Mouse (Mus musculus) stomach, embryonic 16.5 days (tissue): ENCODE measurements around the gene Tmem247. TPM values are rescaled to one million over a fixed set of nuclear protein-coding genes. Genes with fewer than 3 reads are reported as not detected.

Source experiments
- ATAC-seq: fragments of 200-750 bp; cut with Nextera tagmentation; 2 replicates; pipeline ENCODE4 v1.8.0; 2017; ENCODE audit warnings: moderate number of reproducible peaks, moderate TSS enrichment; ENCODE audit not compliant: insufficient read depth, low FRiP score
- H3K27ac ChIP-seq: fragments of 300-500 bp; sonication (generic); 2 replicates; pipeline ENCODE4 v1.5.1; 2014; ENCODE audit warnings: low read length
- H3K27me3 ChIP-seq: fragments of 300-500 bp; sonication (generic); 2 replicates; pipeline ENCODE4 v1.6.1; 2014; ENCODE audit warnings: low read length, control low read depth, mixed read lengths; ENCODE audit not compliant: control insufficient read depth, insufficient read depth
- H3K36me3 ChIP-seq: fragments of 300-500 bp; sonication (generic); 2 replicates; pipeline ENCODE4 v1.6.1; 2014; ENCODE audit warnings: low read length; ENCODE audit not compliant: control insufficient read depth, insufficient read depth
- H3K4me1 ChIP-seq: fragments of 300-500 bp; sonication (generic); 2 replicates; pipeline ENCODE4 v1.6.1; 2014; ENCODE audit warnings: low read length, control low read depth, mixed read lengths; ENCODE audit not compliant: control insufficient read depth, insufficient read depth
- H3K4me2 ChIP-seq: fragments of 300-500 bp; sonication (generic); 2 replicates; pipeline ENCODE4 v1.6.1; 2014; ENCODE audit warnings: low read depth, low read length, mixed read lengths
- H3K4me3 ChIP-seq: fragments of 300-500 bp; sonication (generic); replicated peaks from 2 replicates; pipeline ENCODE4 v1.5.1; 2014; ENCODE audit warnings: mild to moderate bottlenecking, low read length
- H3K9ac ChIP-seq: fragments of 300-500 bp; sonication (generic); 2 replicates; pipeline ENCODE4 v1.6.1; 2014; ENCODE audit warnings: low read length
- H3K9me3 ChIP-seq: fragments of 300-500 bp; sonication (generic); replicated peaks from 2 replicates; pipeline ENCODE4 v1.6.1; 2016; ENCODE audit warnings: low read length, control low read depth; ENCODE audit not compliant: control insufficient read depth
- WGBS: fragments of 180-500 bp; shearing (Covaris S2); extraction: QIAGEN DNeasy Blood & Tissue Kit; methylation state at CpG from one replicate; pipeline ENCODE4 v1.1.7; 2014; 5-methylcytosine and 5-hydroxymethylcytosine counted together
- polyA plus RNA-seq: library from polyadenylated mRNA; unstranded; fragments of >200 nt; fragmentation: Nextera tagmentation; extraction: Ambion mirVana; gene quantifications from 2 replicates; pipeline ENCODE4 v1.2.1, GENCODE M21; 2015

Tmem247 gene
- polyA plus RNA-seq, 1 experiment from 2014 or later: not detected

GRCm38 (mm10) chr17:86964041-86964440 is 46.9 kb downstream of the Tmem247 start:
- peak overlapping the region; percentile 68 for H3K4me2 ChIP-seq
- peaks cover 36% of the 10 kb centered on the region for H3K4me1 ChIP-seq
- H3K27ac ChIP-seq: peak overlapping the region; percentile 89
- H3K27me3 ChIP-seq: no peaks in the 10 kb centered on the region
- H3K9me3 ChIP-seq: no peaks in the 10 kb centered on the region
- 2% methylated on average over 6 of the region's 6 CpGs for WGBS
- H3K9ac ChIP-seq: peak overlapping the region; percentile 97
- ATAC-seq: no peak
- no peaks in the 10 kb centered on the region for H3K36me3 ChIP-seq
- H3K4me3 ChIP-seq: peak overlapping the region; percentile 79

GRCm38 (mm10) chr17:86964502-86964901 is 47.4 kb downstream of the Tmem247 start:
- Histone ChIP-seq H3K4me2 (peak overlapping the region; percentile 68), H3K9me3 (no peaks in the 10 kb centered on the region), H3K27me3 (no peaks in the 10 kb centered on the region), H3K27ac (peak overlapping the region; percentile 89), H3K36me3 (no peaks in the 10 kb centered on the region), H3K4me3 (peak overlapping the region; percentile 79), H3K9ac (peak overlapping the region; percentile 97), H3K4me1 (peaks cover 36% of the 10 kb centered on the region)
- ATAC-seq: peak; percentile 48
- WGBS: 5% methylated on average over 10 of the region's 10 CpGs

DNA sequence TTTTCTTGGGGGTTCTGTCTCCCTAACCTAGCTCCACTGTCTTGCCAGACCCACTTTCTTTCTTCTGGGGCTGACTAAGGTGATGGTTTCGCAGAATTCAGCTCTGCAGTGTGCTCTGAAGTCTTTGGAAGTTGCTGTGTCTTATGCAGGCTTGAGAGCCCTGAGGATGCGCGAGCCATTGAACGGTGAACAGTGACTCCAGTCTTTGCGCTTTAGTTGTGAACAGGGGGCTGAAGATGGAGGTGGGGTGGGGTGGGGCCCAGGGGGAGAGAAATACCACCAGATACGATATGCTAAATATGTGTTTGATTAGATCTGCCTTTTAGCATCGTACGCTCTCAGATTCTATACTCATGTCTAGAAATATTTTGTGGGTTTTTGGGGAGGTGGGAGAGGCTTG is 48.0 kb downstream of the Tmem247 start:
- Histone ChIP-seq H3K9ac (0 out of 2 replicates have a peak overlapping the region, but pooled peaks have one; percentile 97), H3K4me1 (peaks cover 36% of the 10 kb centered on the region), H3K36me3 (no peaks in the 10 kb centered on the region), H3K4me2 (peak overlapping the region; percentile 68), H3K27me3 (no peaks in the 10 kb centered on the region), H3K4me3 (peak overlapping the region; percentile 79), H3K9me3 (no peaks in the 10 kb centered on the region), H3K27ac (peak overlapping the region; percentile 89)
- no peak for ATAC-seq
- 73% methylated on average over 8 of the region's 8 CpGs for WGBS

GRCm38 (mm10) chr17:86966040-86966439 is 48.9 kb downstream of the Tmem247 start:
- no peak overlapping the region for H3K4me2 ChIP-seq
- 75% methylated on average over 10 of the region's 10 CpGs for WGBS

GRCm38 (mm10) chr17:86967048-86967447 is 49.9 kb downstream of the Tmem247 start:
- peaks cover 21% of the 10 kb centered on the region for H3K4me1 ChIP-seq
- H3K27ac ChIP-seq: no peak overlapping the region
- H3K9me3 ChIP-seq: no peaks in the 10 kb centered on the region
- H3K36me3 ChIP-seq: no peaks in the 10 kb centered on the region
- H3K4me3 ChIP-seq: no peak overlapping the region
- 91% methylated on average over 12 of the region's 12 CpGs for WGBS
- no peak overlapping the region for H3K4me2 ChIP-seq
- ATAC-seq: no peak
- H3K27me3 ChIP-seq: no peaks in the 10 kb centered on the region
- H3K9ac ChIP-seq: no peak overlapping the region

More at GRCm38 (mm10) chr17:86966040-86966439, 48.9 kb downstream of the Tmem247 start:
- ATAC-seq: no peak
- no peak overlapping the region for H3K27ac ChIP-seq
- no peaks in the 10 kb centered on the region for H3K27me3 ChIP-seq
- peaks cover 31% of the 10 kb centered on the region for H3K4me1 ChIP-seq
- no peaks in the 10 kb centered on the region for H3K9me3 ChIP-seq
- no peak overlapping the region for H3K4me3 ChIP-seq
- H3K36me3 ChIP-seq: no peaks in the 10 kb centered on the region
- H3K9ac ChIP-seq: no peak overlapping the region

DNA sequence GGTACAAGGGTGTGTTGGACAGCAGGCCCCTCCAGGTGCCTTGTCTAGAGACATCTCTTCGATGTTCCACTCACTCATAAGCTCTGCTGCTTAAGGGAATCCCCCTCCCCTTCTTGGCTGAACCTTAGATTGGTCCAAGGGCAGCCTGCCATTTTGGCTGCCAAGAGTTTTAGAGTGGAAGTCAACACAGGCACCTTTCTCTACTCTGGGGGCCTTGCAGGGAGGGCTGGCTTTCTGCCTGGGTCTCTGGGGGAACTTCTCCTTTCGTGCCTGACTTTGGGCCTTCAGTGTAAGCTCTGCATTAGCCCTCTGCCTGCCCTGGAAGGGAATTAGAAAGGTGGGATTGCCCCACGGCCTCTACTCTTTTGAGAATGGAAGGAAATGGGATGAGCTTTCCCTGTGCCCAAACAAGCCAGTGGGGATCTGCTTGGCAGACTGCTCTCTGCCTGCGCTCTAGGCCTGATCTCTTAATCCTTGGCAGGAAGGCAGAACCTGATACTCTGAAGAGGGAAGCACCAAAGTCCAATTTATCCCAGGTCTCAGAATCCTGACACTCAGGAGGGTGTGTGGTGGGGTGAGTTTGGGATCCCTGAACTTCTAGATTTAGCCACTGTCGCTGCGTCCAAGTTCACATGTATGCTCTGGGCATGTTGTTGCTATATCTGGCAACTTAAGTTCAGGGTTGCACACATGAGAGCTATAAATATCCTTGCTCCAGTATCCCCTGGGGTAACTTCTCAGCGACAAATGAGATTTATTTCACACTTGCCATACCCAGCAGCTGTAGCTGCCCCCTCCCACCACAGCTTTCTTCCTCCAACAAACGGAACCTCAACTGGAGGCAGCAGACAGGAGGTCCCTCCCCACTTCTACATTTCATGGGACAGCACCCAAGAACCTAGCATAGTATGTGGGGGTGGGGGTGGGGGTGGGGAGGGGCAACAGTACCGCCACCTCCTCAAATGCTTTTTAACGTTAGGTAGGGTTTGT is 50.7 kb downstream of the Tmem247 start:
- Histone ChIP-seq H3K27ac (no peak overlapping the region), H3K36me3 (no peaks in the 10 kb centered on the region), H3K4me2 (no peak overlapping the region), H3K27me3 (no peaks in the 10 kb centered on the region), H3K4me3 (no peak overlapping the region), H3K4me1 (peaks cover 20% of the 10 kb centered on the region), H3K9me3 (no peaks in the 10 kb centered on the region), H3K9ac (no peak overlapping the region)
- ATAC-seq: no peak
- WGBS: 74% methylated on average over 10 of the region's 10 CpGs

DNA sequence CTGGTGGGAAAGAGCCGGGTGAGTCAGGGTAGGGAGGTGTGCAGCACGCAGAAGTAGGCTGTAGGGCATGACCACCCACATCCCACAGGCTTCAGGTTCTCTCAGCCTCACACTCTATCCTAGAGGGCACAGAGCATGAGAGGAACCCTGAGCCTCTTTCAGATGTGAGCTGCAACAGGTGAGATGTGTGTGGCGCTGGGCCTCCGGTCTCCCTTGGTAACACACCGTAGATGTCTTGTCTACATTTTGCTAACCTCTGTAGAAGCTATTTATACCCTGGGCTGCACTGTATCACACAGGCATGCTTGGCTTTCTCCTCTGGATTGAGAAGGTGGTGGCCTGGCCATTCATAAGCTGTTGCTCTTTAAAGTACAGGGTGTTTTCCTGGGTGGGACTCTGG is 51.4 kb downstream of the Tmem247 start:
- Histone ChIP-seq H3K4me1 (peaks cover 20% of the 10 kb centered on the region), H3K27me3 (no peaks in the 10 kb centered on the region), H3K4me2 (no peak overlapping the region), H3K9me3 (no peaks in the 10 kb centered on the region), H3K9ac (no peak overlapping the region), H3K36me3 (no peaks in the 10 kb centered on the region), H3K27ac (no peak overlapping the region), H3K4me3 (no peak overlapping the region)
- 88% methylated on average over 5 of the region's 5 CpGs for WGBS
- no peak for ATAC-seq

GRCm38 (mm10) chr17:86969582-86969981 is 52.4 kb downstream of the Tmem247 start:
- 65% methylated on average over 5 of the region's 5 CpGs for WGBS
- Histone ChIP-seq H3K27me3 (no peaks in the 10 kb centered on the region), H3K4me2 (no peak overlapping the region), H3K9ac (no peak overlapping the region), H3K4me1 (peaks cover 17% of the 10 kb centered on the region), H3K9me3 (no peaks in the 10 kb centered on the region), H3K36me3 (no peaks in the 10 kb centered on the region), H3K4me3 (no peak overlapping the region), H3K27ac (no peak overlapping the region)
- no peak for ATAC-seq

- Histone ChIP-seq H3K9me3 (no peaks in the 10 kb centered on the region), H3K4me2 (no peak overlapping the region), H3K27me3 (no peaks in the 10 kb centered on the region), H3K4me3 (no peak overlapping the region), H3K9ac (no peak overlapping the region), H3K36me3 (no peaks in the 10 kb centered on the region), H3K27ac (no peak overlapping the region), H3K4me1 (peaks cover 11% of the 10 kb centered on the region)
- ATAC-seq: no peak
- WGBS: 93% methylated on average over 15 of the region's 15 CpGs
Measured at GRCm38 (mm10) chr17:86970026-86970750, 53.0 kb downstream of the Tmem247 start.
